Mouse (Mus musculus) myocyte (in vitro differentiated cells): Measurements from ENCODE around the gene Spns1. TPM values are rescaled to one million over a fixed set of nuclear protein-coding genes. Genes with fewer than 3 reads are reported as not detected.

ENCODE experiments used
- H3K27me3 ChIP-seq: one replicate; pipeline ENCODE4 v1.6.1; 2011; ENCODE audit not compliant: control insufficient read depth, insufficient read depth, insufficient read length
- H3K36me3 ChIP-seq: one replicate; pipeline ENCODE4 v1.6.1; 2011; ENCODE audit not compliant: control insufficient read depth, insufficient read depth
- H3K4me2 ChIP-seq: one replicate; pipeline ENCODE4 v1.6.1; 2011; ENCODE audit warnings: low read depth, control low read depth
- H3K4me3 ChIP-seq: one replicate; pipeline ENCODE4 v1.5.1; 2011; ENCODE audit warnings: mild to moderate bottlenecking, control low read depth, moderate library complexity
- H3K79me2 ChIP-seq: one replicate; pipeline ENCODE4 v1.6.1; 2011; ENCODE audit not compliant: control insufficient read depth, insufficient read depth
- H3ac ChIP-seq: one replicate; pipeline ENCODE4 v1.6.1; 2011; ENCODE audit not compliant: control insufficient read depth, insufficient read length
- CEBPB ChIP-seq: IDR thresholded peaks from 2 replicates; pipeline ENCODE4 v1.6.1; 2011; ENCODE audit warnings: mild to moderate bottlenecking, moderate library complexity; ENCODE audit not compliant: poor library complexity, insufficient read depth, severe bottlenecking
- E2F4 ChIP-seq: IDR thresholded peaks from one replicate; pipeline ENCODE4 v1.6.1; 2011; ENCODE audit warnings: mild to moderate bottlenecking, control low read depth, moderate library complexity; ENCODE audit not compliant: insufficient read depth
- MAX ChIP-seq: IDR thresholded peaks from one replicate; pipeline ENCODE4 v1.6.1; 2011; ENCODE audit warnings: low read depth, mild to moderate bottlenecking, control low read depth
- MYOD1 ChIP-seq, 3 experiments: IDR thresholded peaks; one replicate each; pipeline ENCODE4 v1.6.1; 2011; ENCODE audit warnings: control low read depth in 2 of 3, low read depth in 2 of 3, mild to moderate bottlenecking in 2 of 3, moderate library complexity in 1 of 3; ENCODE audit not compliant: insufficient read length in 2 of 3, control insufficient read depth in 1 of 3
- MYOG ChIP-seq, 3 experiments: IDR thresholded peaks; one replicate each; pipeline ENCODE4 v1.6.1; 2011; ENCODE audit warnings: control low read depth in 2 of 3, low read depth in 2 of 3, mild to moderate bottlenecking in 2 of 3; ENCODE audit not compliant: insufficient read length in 2 of 3, control insufficient read depth in 1 of 3, insufficient read depth in 1 of 3
- POLR2A ChIP-seq: IDR thresholded peaks from one replicate; pipeline ENCODE4 v1.6.1; 2011; ENCODE audit warnings: low read depth, mild to moderate bottlenecking, control low read depth, moderate library complexity; ENCODE audit not compliant: insufficient read length
- POLR2AphosphoS2 ChIP-seq: IDR thresholded peaks from one replicate; pipeline ENCODE4 v1.6.1; 2011; ENCODE audit warnings: low read depth, control low read depth; ENCODE audit not compliant: insufficient read length
- REST ChIP-seq: IDR thresholded peaks from one replicate; pipeline ENCODE4 v1.6.1; 2011; ENCODE audit warnings: mild to moderate bottlenecking, control low read depth, moderate library complexity; ENCODE audit not compliant: insufficient read depth, insufficient read length
- SRF ChIP-seq: IDR thresholded peaks from one replicate; pipeline ENCODE4 v1.6.1; 2011; ENCODE audit warnings: low read depth; ENCODE audit not compliant: control insufficient read depth, insufficient read length
- TCF12 ChIP-seq: IDR thresholded peaks from one replicate; pipeline ENCODE4 v1.6.1; 2011; ENCODE audit warnings: mild to moderate bottlenecking, control low read depth; ENCODE audit not compliant: poor library complexity, insufficient read depth, severe bottlenecking
- TCF3 ChIP-seq: IDR thresholded peaks from one replicate; pipeline ENCODE4 v1.6.1; 2011; ENCODE audit warnings: low read depth, control low read depth; ENCODE audit not compliant: insufficient read length
- USF1 ChIP-seq: IDR thresholded peaks from one replicate; pipeline ENCODE4 v1.6.1; 2011; ENCODE audit warnings: low read depth, mild to moderate bottlenecking, control low read depth, moderate library complexity
- polyA plus RNA-seq: library from polyadenylated mRNA; unstranded; fragments of >200 nt; fragmentation: generic; extraction: Trizol; gene quantifications from one replicate; pipeline ENCODE4 v1.2.1, GENCODE M21; 2012; ENCODE audit warnings: missing spikeins

The Spns1 gene
- polyA plus RNA-seq, 1 experiment = 76.5 TPM

DNA sequence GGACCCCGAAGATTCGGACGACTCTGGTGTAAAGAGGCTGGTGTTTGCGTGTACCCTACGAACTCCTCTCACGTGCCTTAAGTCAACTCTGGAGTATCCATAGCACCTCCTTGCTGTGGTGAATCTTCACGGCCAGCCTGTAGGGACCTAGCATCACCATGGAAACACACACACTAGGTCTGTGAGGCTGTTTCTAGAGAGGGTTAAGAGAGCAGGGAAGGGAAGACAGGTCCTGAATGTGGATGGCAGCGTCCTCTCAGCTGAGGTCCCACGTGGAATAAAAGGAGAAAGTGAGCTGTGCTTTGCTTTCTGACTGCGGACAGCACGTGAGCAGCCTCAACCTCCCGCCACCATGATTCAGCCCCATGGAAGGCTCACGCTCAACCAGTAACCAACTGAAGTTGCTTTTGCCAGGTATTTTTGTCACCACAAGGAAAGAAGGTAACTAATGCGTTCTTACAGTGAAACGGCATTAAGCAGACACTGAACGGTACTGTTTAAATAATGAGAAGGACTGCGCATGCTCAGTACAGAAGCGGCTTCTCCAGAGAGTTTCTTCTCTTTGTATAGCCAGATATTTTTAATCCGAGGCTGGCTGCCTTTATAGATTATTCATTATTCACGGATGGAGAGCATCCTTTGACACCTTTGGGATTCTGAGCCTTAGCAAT lies 26.4 kb downstream of the Spns1 start:
- no peak overlapping the region for H3K4me3 ChIP-seq
- H3K36me3 ChIP-seq = no peaks in the 10 kb centered on the region
- no peaks in the 10 kb centered on the region for H3K79me2 ChIP-seq
- H3ac ChIP-seq = no peak overlapping the region
- peaks cover 49% of the 10 kb centered on the region for H3K27me3 ChIP-seq
- no peak for TF ChIP-seq MYOD1 (IDR thresholded peaks at IDR 0.05; ENCODE audit: control insufficient read depth in 1 of 3, insufficient read length in 2 of 3, low read depth in 2 of 3)
- no peak for TF ChIP-seq CEBPB
- no peak for TF ChIP-seq TCF3
- TF ChIP-seq MYOG (IDR thresholded peaks at IDR 0.05; ENCODE audit: control insufficient read depth in 1 of 3, insufficient read depth in 1 of 3, insufficient read length in 2 of 3, low read depth in 2 of 3) = no peak
- no peak for TF ChIP-seq SRF
- no peak for TF ChIP-seq POLR2AphosphoS2
- TF ChIP-seq USF1 = no peak
- TF ChIP-seq TCF12 = no peak
- no peak for TF ChIP-seq POLR2A
- no peak for TF ChIP-seq E2F4
- TF ChIP-seq REST = no peak
- TF ChIP-seq MAX = no peak
- H3K4me2 ChIP-seq = no peak overlapping the region

DNA sequence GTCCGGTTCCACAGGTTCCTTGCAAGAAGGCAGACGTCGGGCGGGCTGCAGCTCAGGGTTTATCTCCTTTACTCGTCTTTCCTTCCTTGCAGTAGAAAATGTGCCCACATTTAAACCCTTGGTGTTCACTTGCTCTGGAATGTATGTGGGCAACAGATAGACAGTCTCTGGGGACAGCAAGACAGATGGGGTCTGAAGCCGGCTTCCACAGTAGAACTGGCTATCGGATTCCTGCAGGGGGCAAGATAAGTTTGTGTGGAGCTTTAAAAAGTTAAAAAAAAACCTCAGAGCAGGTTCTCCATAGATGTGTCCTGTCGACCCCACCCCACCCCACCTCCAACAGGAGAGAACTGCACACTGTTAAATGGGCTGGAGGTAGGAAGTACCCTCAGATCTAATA lies 29.0 kb downstream of the Spns1 start:
- TF ChIP-seq CEBPB (no peak), MYOG (IDR thresholded peaks at IDR 0.05; ENCODE audit: control insufficient read depth in 1 of 3, insufficient read depth in 1 of 3, insufficient read length in 2 of 3, low read depth in 2 of 3) (no peak), TCF3 (no peak), USF1 (no peak), REST (no peak), POLR2AphosphoS2 (no peak), MAX (no peak), POLR2A (no peak), MYOD1 (IDR thresholded peaks at IDR 0.05; ENCODE audit: control insufficient read depth in 1 of 3, insufficient read length in 2 of 3, low read depth in 2 of 3) (no peak), SRF (no peak), E2F4 (no peak), TCF12 (no peak)
- H3K36me3 ChIP-seq = no peaks in the 10 kb centered on the region
- H3K4me3 ChIP-seq = no peak overlapping the region
- no peak overlapping the region for H3K4me2 ChIP-seq
- peaks cover 38% of the 10 kb centered on the region for H3K27me3 ChIP-seq
- H3ac ChIP-seq = no peak overlapping the region
- H3K79me2 ChIP-seq = no peaks in the 10 kb centered on the region

DNA sequence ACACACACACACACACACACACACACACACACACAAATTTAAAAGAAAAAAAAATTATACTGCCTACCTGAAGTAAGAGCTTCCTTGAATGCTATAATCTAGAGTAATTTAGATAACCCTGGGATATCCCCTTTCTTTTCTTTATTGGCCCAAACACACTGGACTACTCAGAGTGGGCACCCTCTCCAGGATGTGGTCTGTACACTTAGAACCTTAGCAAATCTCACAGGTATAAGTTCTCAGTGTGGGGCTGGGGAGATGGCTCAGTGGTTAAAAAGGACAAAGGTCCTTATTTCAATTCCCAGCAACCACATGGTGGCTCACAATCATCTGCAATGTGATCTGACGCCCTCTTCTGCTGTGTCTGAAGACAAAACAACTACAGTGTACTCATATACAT lies 30.2 kb downstream of the Spns1 start:
- peaks cover 40% of the 10 kb centered on the region for H3K27me3 ChIP-seq

DNA sequence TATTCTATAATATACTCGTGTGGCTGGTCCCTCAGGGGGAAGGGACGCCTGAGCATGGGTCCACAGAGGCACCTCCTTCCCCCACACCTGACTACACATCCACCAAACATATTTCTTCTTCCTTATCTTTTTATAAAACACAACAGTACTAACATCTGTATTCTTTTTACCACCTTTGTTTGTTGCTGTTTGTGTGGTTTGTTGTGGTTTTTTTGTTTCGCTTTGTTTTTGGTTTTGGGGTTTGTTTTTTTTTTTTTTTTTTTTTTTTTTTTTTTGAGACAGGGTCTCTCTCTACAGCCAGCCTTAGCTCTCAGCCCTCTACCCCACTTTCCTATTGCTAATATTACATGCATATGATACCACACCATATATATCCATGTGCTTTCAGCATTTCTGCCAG lies 31.3 kb downstream of the Spns1 start:
- H3K27me3 ChIP-seq = peaks cover 32% of the 10 kb centered on the region
- no peak for TF ChIP-seq MAX
- H3K4me3 ChIP-seq = no peak overlapping the region
- H3ac ChIP-seq = no peak overlapping the region
- H3K79me2 ChIP-seq = no peaks in the 10 kb centered on the region
- H3K36me3 ChIP-seq = no peaks in the 10 kb centered on the region
- no peak overlapping the region for H3K4me2 ChIP-seq

More for the DNA sequence above, 30.2 kb downstream of the Spns1 start:
- H3K4me2 ChIP-seq = no peak overlapping the region
- no peak for TF ChIP-seq E2F4
- no peak for TF ChIP-seq MAX
- TF ChIP-seq REST = no peak
- no peak for TF ChIP-seq MYOD1 (IDR thresholded peaks at IDR 0.05; ENCODE audit: control insufficient read depth in 1 of 3, insufficient read length in 2 of 3, low read depth in 2 of 3)
- no peak for TF ChIP-seq MYOG (IDR thresholded peaks at IDR 0.05; ENCODE audit: control insufficient read depth in 1 of 3, insufficient read depth in 1 of 3, insufficient read length in 2 of 3, low read depth in 2 of 3)
- no peak for TF ChIP-seq TCF3
- no peak for TF ChIP-seq POLR2A
- no peak for TF ChIP-seq SRF
- TF ChIP-seq TCF12 = no peak
- no peak for TF ChIP-seq POLR2AphosphoS2
- TF ChIP-seq CEBPB = no peak
- no peak for TF ChIP-seq USF1
- no peaks in the 10 kb centered on the region for H3K79me2 ChIP-seq
- no peak overlapping the region for H3K4me3 ChIP-seq
- no peak overlapping the region for H3ac ChIP-seq
- H3K36me3 ChIP-seq = no peaks in the 10 kb centered on the region

DNA sequence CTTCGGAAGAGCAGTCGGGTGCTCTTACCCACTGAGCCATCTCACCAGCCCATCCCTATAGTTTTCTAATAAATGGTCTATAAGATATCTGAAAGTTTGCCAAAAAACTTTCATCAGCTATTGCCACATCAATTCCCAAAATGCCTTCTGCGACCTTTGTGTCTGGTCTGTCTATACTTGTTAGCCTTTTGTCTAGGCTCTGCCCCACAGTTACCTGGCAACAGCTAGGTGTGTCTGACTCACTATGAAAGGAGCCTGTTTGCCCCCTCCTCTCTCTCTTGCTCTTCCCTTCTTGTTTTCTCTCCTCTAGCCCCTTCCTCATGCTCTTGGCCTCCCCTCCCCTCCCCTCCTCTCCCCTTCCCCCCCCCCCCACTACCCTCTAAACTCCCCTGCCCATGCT lies 31.7 kb downstream of the Spns1 start:
- no peak overlapping the region for H3ac ChIP-seq
- H3K27me3 ChIP-seq = peaks cover 32% of the 10 kb centered on the region
- no peaks in the 10 kb centered on the region for H3K36me3 ChIP-seq
- H3K4me2 ChIP-seq = no peak overlapping the region
- TF ChIP-seq POLR2AphosphoS2 (no peak), MAX (no peak), MYOG (IDR thresholded peaks at IDR 0.05; ENCODE audit: control insufficient read depth in 1 of 3, insufficient read depth in 1 of 3, insufficient read length in 2 of 3, low read depth in 2 of 3) (no peak), TCF12 (no peak), REST (no peak), SRF (no peak), USF1 (no peak), MYOD1 (IDR thresholded peaks at IDR 0.05; ENCODE audit: control insufficient read depth in 1 of 3, insufficient read length in 2 of 3, low read depth in 2 of 3) (no peak)
- no peak overlapping the region for H3K4me3 ChIP-seq
- H3K79me2 ChIP-seq = no peaks in the 10 kb centered on the region
